ENCODE assay signal across 18 mouse cellular contexts in the genomic region with DNA sequence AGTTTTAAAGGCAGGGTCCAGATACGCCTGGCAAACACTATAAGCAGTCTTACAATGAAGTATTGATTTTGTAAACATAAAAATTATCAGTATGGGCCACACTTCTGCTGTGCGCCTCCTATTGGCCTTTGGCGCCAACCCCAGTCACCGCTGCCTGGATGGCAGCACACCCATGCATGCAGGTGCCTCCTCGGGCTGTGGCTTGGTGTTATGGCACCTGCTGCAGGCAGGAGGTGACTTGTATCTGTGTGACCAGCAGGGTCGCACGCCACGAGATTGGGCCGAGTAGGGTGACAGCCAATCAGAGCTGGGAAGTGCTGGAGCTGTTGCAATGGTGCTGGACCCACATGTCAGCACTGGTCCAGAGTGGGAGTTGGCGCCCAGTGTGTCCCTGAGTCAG. TPM values are rescaled to one million over a fixed set of nuclear protein-coding genes. Genes with fewer than 3 reads are reported as not detected.
DNase-seq lines count a peak whose midpoint lies in the region; ATAC-seq lines count a peak whose summit lies in the region.
"Had no signal": no experiment of that assay in that cellular context is flagged by ENCODE, and none has a peak within 500 bp of the region (broad histone marks: within the 10 kb centered on the region; RNA-seq: fewer than 3 reads in every experiment).

No protein-coding gene starts in this region.

- no peak overlapping the region for H3K27ac ChIP-seq in limb, embryonic 15.5 days
- H3K27ac ChIP-seq in limb, embryonic 10.5 days: no peak overlapping the region
- no peak overlapping the region for H3K27ac ChIP-seq in stomach, embryonic 15.5 days
- H3K27ac ChIP-seq: forebrain, embryonic 15.5 days; heart, embryonic 10.5 days; hindbrain, embryonic 13.5 days; hindbrain, postnatal 0 days had no signal

- DNase-seq in limb, embryonic 10.5 days (ENCODE audit: low spot score): no peak
- no peak for DNase-seq in gastrocnemius, postnatal 10 days
- DNase-seq in adrenal gland, postnatal 4 days (ENCODE audit: low spot score in 2 of 2): no peak
- DNase-seq: adrenal gland, adult 2 months; adrenal gland, postnatal 25 days; cerebellum, adult 2 months; cerebellum, postnatal 10 days; gastrocnemius, postnatal 14 days; heart, adult 18-20 months; heart, postnatal 10 days had no signal

- H3K9me3 ChIP-seq in limb, embryonic 15.5 days: no peaks in the 10 kb centered on the region
- H3K9me3 ChIP-seq in limb, embryonic 10.5 days (replicated peaks): no peaks in the 10 kb centered on the region
- H3K9me3 ChIP-seq in stomach, embryonic 15.5 days: no peaks in the 10 kb centered on the region
- H3K9me3 ChIP-seq: forebrain, embryonic 15.5 days; heart, embryonic 10.5 days; hindbrain, embryonic 13.5 days had no signal

- no peaks in the 10 kb centered on the region for H3K36me3 ChIP-seq in limb, embryonic 15.5 days
- no peaks in the 10 kb centered on the region for H3K36me3 ChIP-seq in limb, embryonic 10.5 days
- no peaks in the 10 kb centered on the region for H3K36me3 ChIP-seq in stomach, embryonic 15.5 days
- H3K36me3 ChIP-seq: forebrain, embryonic 15.5 days; heart, embryonic 10.5 days; hindbrain, embryonic 13.5 days had no signal

- H3K4me1 ChIP-seq in limb, embryonic 15.5 days: no peaks in the 10 kb centered on the region
- no peaks in the 10 kb centered on the region for H3K4me1 ChIP-seq in limb, embryonic 10.5 days
- no peaks in the 10 kb centered on the region for H3K4me1 ChIP-seq in stomach, embryonic 15.5 days
- H3K4me1 ChIP-seq: forebrain, embryonic 15.5 days; heart, embryonic 10.5 days; hindbrain, embryonic 13.5 days had no signal

- H3K4me2 ChIP-seq in limb, embryonic 15.5 days: no peak overlapping the region
- H3K4me2 ChIP-seq in stomach, embryonic 15.5 days: no peak overlapping the region
- H3K4me2 ChIP-seq: forebrain, embryonic 15.5 days; hindbrain, embryonic 13.5 days had no signal

- no peaks in the 10 kb centered on the region for H3K27me3 ChIP-seq in limb, embryonic 15.5 days
- no peaks in the 10 kb centered on the region for H3K27me3 ChIP-seq in limb, embryonic 10.5 days (ENCODE audit: low read depth, poor library complexity, severe bottlenecking)
- H3K27me3 ChIP-seq in stomach, embryonic 15.5 days (replicated peaks): no peaks in the 10 kb centered on the region
- H3K27me3 ChIP-seq: forebrain, embryonic 15.5 days; hindbrain, embryonic 13.5 days had no signal

- no peak overlapping the region for H3K4me3 ChIP-seq in limb, embryonic 15.5 days
- no peak overlapping the region for H3K4me3 ChIP-seq in limb, embryonic 10.5 days
- H3K4me3 ChIP-seq in stomach, embryonic 15.5 days (replicated peaks): no peak overlapping the region
- H3K4me3 ChIP-seq: forebrain, embryonic 15.5 days; heart, embryonic 10.5 days; hindbrain, embryonic 13.5 days had no signal

- 89% methylated on average over 10 of the region's 10 CpGs for WGBS in limb, embryonic 15.5 days
- 87% methylated on average over 10 of the region's 10 CpGs for WGBS in limb, embryonic 10.5 days
- WGBS in stomach, embryonic 15.5 days: 70% methylated on average over 10 of the region's 10 CpGs

- no peak overlapping the region for H3K9ac ChIP-seq in limb, embryonic 15.5 days
- no peak overlapping the region for H3K9ac ChIP-seq in stomach, embryonic 15.5 days
- H3K9ac ChIP-seq: forebrain, embryonic 15.5 days; hindbrain, embryonic 13.5 days had no signal

- peak; percentile 4; the same call in 1 of the 2 replicates for ATAC-seq in limb, embryonic 15.5 days (ENCODE audit: insufficient number of reproducible peaks, low FRiP score, low TSS enrichment, low read depth)
- ATAC-seq in megakaryocyte progenitor cell, adult 5-6 weeks (replicated peaks; ENCODE audit: poor library complexity): peak; percentile 48
- ATAC-seq in megakaryocyte-erythroid progenitor cell, adult 5-6 weeks (replicated peaks; ENCODE audit: low FRiP score, low TSS enrichment, poor library complexity, severe bottlenecking): peak; percentile 65; the same call in 1 of the 2 replicates
- peak; percentile 35; the same call in 1 of the 2 replicates for ATAC-seq in stomach, embryonic 15.5 days (ENCODE audit: insufficient read depth, low FRiP score, low read depth)
- ATAC-seq: forebrain, embryonic 15.5 days; hindbrain, postnatal 0 days had no signal

RNA-seq across cellular contexts. Expression of gene Fcho1, which starts 53.4 kb away (rescaled TPM):
- 7.7 and 8.9 TPM in 2 replicates for polyA plus RNA-seq in limb, embryonic 15.5 days (2015; fragmentation: Nextera tagmentation; extraction: Ambion mirVana)
- 2.2 and 4.3 TPM in 2 replicates for polyA plus RNA-seq in limb, embryonic 10.5 days (2016; fragmentation: Nextera tagmentation; extraction: Ambion mirVana)
- 49.8 and 51.5 TPM in 2 replicates for total RNA-seq in megakaryocyte progenitor cell, adult 5-6 weeks (2015)
- 83.6 and 91.1 TPM in 2 replicates for total RNA-seq in megakaryocyte progenitor cell, adult 5-6 weeks (2017)
- total RNA-seq in megakaryocyte-erythroid progenitor cell, adult 5-6 weeks (2014; fragmentation: Nextera tagmentation): 183 and 235 TPM in 2 replicates
- 68.1 and 88.4 TPM in 2 replicates for total RNA-seq in megakaryocyte-erythroid progenitor cell, adult 5-6 weeks (2017)
- 7.6 and 8.3 TPM in 2 replicates for polyA plus RNA-seq in stomach, embryonic 15.5 days (2015; fragmentation: Nextera tagmentation; extraction: Ambion mirVana)
- 1 to 10 TPM in 1 of 2 experiments, under 1 TPM in 1; 0.26 to 1.2 TPM for total RNA-seq in gastrocnemius, postnatal 10 days (2021)
- total RNA-seq in adrenal gland, postnatal 4 days (2021): 1 to 10 TPM; 8.4 to 9.8 TPM

Comparison
In these comparisons a context has a peak if more than half of its experiments do, and no peak if none do; other contexts are left out.
1. ATAC-seq: peak in every context shown above with its lines; median percentile 65 in megakaryocyte-erythroid progenitor cell, adult 5-6 weeks; 48 in megakaryocyte progenitor cell, adult 5-6 weeks; 35 in stomach, embryonic 15.5 days; 4 in limb, embryonic 15.5 days.
2. RNA of gene Fcho1, which starts 53.4 kb away (total RNA-seq): 68.1 to 235 TPM in megakaryocyte-erythroid progenitor cell, adult 5-6 weeks and 49.8 to 91.1 TPM in megakaryocyte progenitor cell, adult 5-6 weeks; 8.4 to 9.8 TPM in adrenal gland, postnatal 4 days and 0.26 to 1.2 TPM in gastrocnemius, postnatal 10 days; every median in the first group is over 4 times any median in the second.